Mouse (Mus musculus): ENCODE results near the gene Hist1h2ai. TPM values are rescaled to one million over a fixed set of nuclear protein-coding genes. Genes with fewer than 3 reads are reported as not detected.
A peak's percentile ranks its signal among the peaks of the same experiment; 100 is the strongest.
"Not testable (repeated sequence)": the region's sequence is repeated elsewhere in the genome, so short reads cannot be mapped to it uniquely, and the experiment has no call there.

Hist1h2ai gene
- total RNA-seq, 2 experiments from 2014 or later: 2.2 TPM; not detected in 1

DNA sequence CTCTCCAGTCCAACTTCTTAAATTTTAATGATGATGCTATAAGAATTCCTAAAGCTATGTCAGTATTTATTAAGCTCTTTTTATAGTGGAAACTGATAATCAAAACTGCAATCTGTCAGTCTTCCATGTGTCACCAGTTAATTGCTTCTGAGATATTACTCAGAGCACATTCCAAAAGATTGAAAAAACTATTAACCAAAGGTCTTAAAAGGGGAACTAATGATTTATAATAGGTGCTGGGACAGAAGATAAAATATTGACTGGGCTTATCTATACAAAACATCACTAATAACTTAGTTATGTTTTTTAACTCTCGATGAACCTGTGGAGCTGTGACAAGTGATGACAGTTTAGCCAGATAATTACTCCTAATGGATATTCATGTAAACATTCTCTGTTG lies 28.8 kb downstream of the Hist1h2ai start:
- TF ChIP-seq CTCF (IDR thresholded peaks at IDR 0.05): no peak
- no peak overlapping the region for H3K4me3 ChIP-seq
- DNase-seq: no peak
- no peak overlapping the region for H3K27ac ChIP-seq
- intact Hi-C loops (cut with DNase I): no loop called here

DNA sequence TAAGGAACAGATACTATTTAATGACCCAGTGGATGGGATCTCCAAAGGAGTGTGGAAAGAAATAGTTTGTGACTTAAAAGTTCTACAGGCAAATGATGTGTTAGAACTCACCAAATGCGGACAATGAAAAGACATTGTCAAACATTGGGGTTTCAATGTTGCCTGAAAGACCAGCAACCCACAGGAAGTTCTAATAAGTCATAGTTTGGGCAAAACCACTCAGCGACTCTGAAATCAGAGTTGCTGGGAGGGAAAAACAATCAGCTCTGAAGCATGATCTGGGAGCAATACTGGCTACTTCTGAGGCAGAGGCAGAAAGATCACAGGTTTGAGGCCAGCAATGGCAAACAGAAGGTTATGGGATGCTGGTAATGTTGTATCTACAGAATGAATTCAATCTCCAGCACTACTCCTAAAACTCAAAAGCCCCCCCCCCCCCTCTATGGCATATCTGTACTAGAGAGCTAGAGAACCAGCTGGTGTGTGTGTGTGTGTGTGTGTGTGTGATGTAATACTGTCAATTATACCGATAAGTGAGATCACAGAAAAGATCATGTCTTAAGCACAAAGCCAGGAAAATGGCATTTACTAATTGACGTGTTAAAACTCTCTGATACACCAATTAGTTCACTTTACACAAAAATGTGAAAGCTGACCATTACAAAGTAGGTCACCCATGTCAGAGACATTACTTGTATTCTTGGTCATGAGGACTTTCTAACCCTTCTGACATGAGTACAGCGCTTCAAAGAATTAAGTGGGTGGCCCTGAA lies 33.4 kb downstream of the Hist1h2ai start:
- intact Hi-C loops (cut with DNase I): loop anchor here (2.0 to 5.0 kb wide), 2 partner anchors 15 to 32 kb away; partner anchors contain the start of genes Hist1h2ai, Hist1h2bl, Hist1h3h and Hist1h4j
- H3K27ac ChIP-seq: no peak overlapping the region; the same call in 1 of the 2 replicates
- H3K4me3 ChIP-seq: peak overlapping the region; percentile 69
- TF ChIP-seq CTCF (IDR thresholded peaks at IDR 0.05): no peak
- no peak for DNase-seq

DNA sequence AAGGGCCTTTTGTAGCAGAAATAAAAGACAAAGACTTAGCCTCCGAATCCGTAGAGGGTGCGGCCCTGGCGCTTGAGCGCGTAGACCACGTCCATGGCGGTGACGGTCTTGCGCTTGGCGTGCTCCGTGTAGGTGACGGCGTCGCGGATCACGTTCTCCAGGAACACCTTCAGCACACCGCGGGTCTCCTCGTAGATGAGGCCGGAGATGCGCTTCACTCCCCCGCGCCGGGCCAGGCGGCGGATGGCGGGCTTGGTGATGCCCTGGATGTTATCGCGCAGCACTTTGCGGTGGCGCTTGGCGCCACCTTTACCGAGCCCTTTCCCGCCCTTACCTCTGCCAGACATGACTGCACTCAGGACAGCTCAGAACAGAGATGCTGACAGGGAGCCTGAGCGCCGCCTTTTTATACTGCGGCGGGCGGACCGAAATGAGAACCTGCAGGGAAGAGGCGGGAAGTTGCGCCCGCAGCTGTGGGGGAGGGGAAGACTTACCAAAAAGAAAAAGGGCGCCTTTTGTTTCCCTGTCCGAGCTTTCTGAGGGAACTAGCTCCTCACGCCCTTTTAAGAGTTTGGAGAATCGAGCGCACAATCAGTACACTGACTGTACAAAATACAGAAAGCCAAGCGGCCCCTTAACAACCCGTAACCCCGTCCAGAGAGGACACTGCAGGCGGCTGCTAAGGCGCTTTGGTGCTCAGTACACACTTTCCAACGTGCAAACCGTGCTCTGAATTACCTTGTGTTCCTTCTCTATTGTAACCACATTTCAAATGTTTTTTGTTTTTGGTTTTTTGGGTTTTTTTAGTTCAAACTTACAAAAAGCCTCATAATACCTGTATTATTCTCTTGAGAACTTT lies 34.2 kb downstream of the Hist1h2ai start, which contains the start of gene Hist1h4k:
Gene Hist1h4k, minus strand, starts transcription at position 347 of the 859 bp plus-strand sequence.
- peak within 1 kb of the TSS; percentile 49 for H3K27ac ChIP-seq
- H3K4me3 ChIP-seq: peak within 1 kb of the TSS; percentile 69
- peak; percentile 84 for DNase-seq
- intact Hi-C loops (cut with DNase I): loop anchor here (2.0 to 5.0 kb wide), 2 partner anchors 16 to 33 kb away; partner anchors contain the start of genes Hist1h2ai, Hist1h2bl, Hist1h3h and Hist1h4j

DNA sequence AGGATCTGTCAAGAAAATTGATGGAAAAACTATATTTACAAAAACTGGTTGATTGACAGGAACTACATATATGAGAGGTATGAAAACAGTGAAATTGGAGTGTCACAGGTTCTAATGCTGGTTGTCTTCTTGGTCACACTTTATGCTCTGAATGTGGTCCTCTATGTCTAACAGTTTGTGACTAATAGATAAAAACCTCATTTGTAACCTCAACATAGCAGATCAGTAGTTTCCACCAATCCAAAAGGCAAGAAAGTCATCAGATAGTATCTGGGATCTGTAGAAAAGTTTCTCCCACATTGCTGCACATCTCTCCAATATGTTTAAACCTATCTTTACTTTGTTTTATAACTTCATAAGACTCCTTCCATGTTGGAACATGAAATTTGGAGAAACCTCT lies 35.2 kb downstream of the Hist1h2ai start:
- intact Hi-C loops (cut with DNase I): loop anchor here (2.0 to 5.0 kb wide), 2 partner anchors 17 to 34 kb away; partner anchors contain the start of genes Hist1h2ai, Hist1h2bl, Hist1h3h and Hist1h4j
- Histone ChIP-seq H3K4me3 (no peak overlapping the region), H3K27ac (no peak overlapping the region)
- TF ChIP-seq CTCF (IDR thresholded peaks at IDR 0.05): no peak
- DNase-seq: no peak

GRCm38 (mm10) chr13:21751827-21752226 lies 35.6 kb downstream of the Hist1h2ai start:
- DNase-seq: no peak
- no peak overlapping the region for H3K27ac ChIP-seq
- H3K4me3 ChIP-seq: no peak overlapping the region
- no peak for TF ChIP-seq CTCF (IDR thresholded peaks at IDR 0.05)
- intact Hi-C loops (cut with DNase I): loop anchor here (2.0 to 5.0 kb wide), 2 partner anchors 17 to 35 kb away; partner anchors contain the start of genes Hist1h2ai, Hist1h2bl, Hist1h3h and Hist1h4j

DNA sequence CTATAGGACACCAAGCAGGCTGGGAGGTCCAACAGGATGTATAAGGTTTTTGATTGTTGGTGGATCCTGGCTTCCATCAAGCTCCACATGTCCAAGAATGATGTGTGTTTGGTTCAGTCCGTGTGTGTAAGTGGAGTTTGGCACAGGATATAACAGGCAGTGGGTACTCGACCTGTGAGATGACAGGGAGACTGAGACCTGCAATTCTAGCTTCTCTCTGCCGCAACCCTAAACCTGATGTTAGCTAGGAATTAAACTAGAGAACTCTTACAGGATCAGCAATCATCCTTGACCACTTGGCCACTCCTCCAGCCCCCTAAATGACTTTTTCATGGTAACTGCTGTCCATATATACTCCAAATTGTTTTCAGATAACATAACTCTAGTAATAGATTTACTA lies 36.1 kb downstream of the Hist1h2ai start:
- Histone ChIP-seq H3K27ac (no peak overlapping the region), H3K4me3 (no peak overlapping the region)
- DNase-seq: no peak
- intact Hi-C loops (cut with DNase I): loop anchor here (5.0 kb wide), 1 partner anchor 35 kb away; the partner anchor contains the start of genes Hist1h2ai, Hist1h2bl and Hist1h3h
- no peak for TF ChIP-seq CTCF (IDR thresholded peaks at IDR 0.05)

- intact Hi-C loops (cut with DNase I): loop anchor here (5.0 kb wide), 1 partner anchor 36 kb away; the partner anchor contains the start of genes Hist1h2ai, Hist1h2bl and Hist1h3h
- H3K27ac ChIP-seq: peak overlapping the region; percentile 85
- peak overlapping the region; percentile 77 for H3K4me3 ChIP-seq
- no peak for TF ChIP-seq CTCF (IDR thresholded peaks at IDR 0.05)
- DNase-seq: no peak
These were observed 36.9 kb downstream of the Hist1h2ai start for GRCm38 (mm10) chr13:21753051-21753523.

- TF ChIP-seq CTCF (IDR thresholded peaks at IDR 0.05): peak; percentile 16; the same call in 1 of the 2 replicates
- Histone ChIP-seq H3K4me3 (peak within 1 kb of the TSS; percentile 77), H3K27ac (peak within 1 kb of the TSS; percentile 85)
- intact Hi-C loops (cut with DNase I): loop anchor here (5.0 kb wide), 1 partner anchor 36 kb away; the partner anchor contains the start of genes Hist1h2ai, Hist1h2bl and Hist1h3h
- DNase-seq: peak; percentile 31
These were observed 37.5 kb downstream of the Hist1h2ai start, which contains the start of the genes Hist1h2ak and Hist1h2bn for GRCm38 (mm10) chr13:21753524-21754285. Gene Hist1h2ak, minus strand, starts transcription at chr13:21753827. Gene Hist1h2bn, plus strand, starts transcription at chr13:21754123.

GRCm38 (mm10) chr13:21754294-21755001 lies 38.2 kb downstream of the Hist1h2ai start:
- Histone ChIP-seq H3K4me3 (peak overlapping the region; percentile 77), H3K27ac (peak overlapping the region; percentile 35; the same call in 1 of the 2 replicates)
- not testable (repeated sequence) for DNase-seq
- intact Hi-C loops (cut with DNase I): loop anchor here (5.0 kb wide), 1 partner anchor 37 kb away; the partner anchor contains the start of genes Hist1h2ai, Hist1h2bl and Hist1h3h

- no peak overlapping the region for H3K27ac ChIP-seq
- intact Hi-C loops (cut with DNase I): no loop called here
- no peak for DNase-seq
- H3K4me3 ChIP-seq: no peak overlapping the region
- TF ChIP-seq CTCF (IDR thresholded peaks at IDR 0.05): no peak
These were observed 39.5 kb downstream of the Hist1h2ai start for GRCm38 (mm10) chr13:21755707-21756106.

Small RNA genes lying within 50 kb of the gene (microRNA-seq; reads per million reads assigned to microRNA genes)
- gene Gm44357: not detected
- not detected for gene Gm44367
- gene Gm44454: not detected

Other genes with a start within 250 kb of the Hist1h2ai start
- under 1 TPM; 0.14 to 0.15 TPM for gene Nkapl, start 247.9 kb upstream of the Hist1h2ai start, total RNA-seq (2021)
- gene Zkscan4, start 237.5 kb upstream of the Hist1h2ai start, total RNA-seq (2021): under 1 TPM; 0.38 to 0.50 TPM
- not detected for gene Gm10065, start 237.0 kb upstream of the Hist1h2ai start, total RNA-seq (2021)
- 10 to 100 TPM; 21.8 to 23.3 TPM for gene AK157302, start 221.2 kb upstream of the Hist1h2ai start, total RNA-seq (2021)
- gene Gm11273, start 215.0 kb upstream of the Hist1h2ai start, total RNA-seq (2021): 100 to 1,000 TPM; 119 to 160 TPM
- 1 to 10 TPM; 4.7 to 6.1 TPM for gene Zkscan8, start 185.3 kb upstream of the Hist1h2ai start, total RNA-seq (2021)
- gene Olfr1366, start 173.6 kb upstream of the Hist1h2ai start, total RNA-seq (2021): not detected
- gene Olfr1535, start 156.5 kb upstream of the Hist1h2ai start, total RNA-seq (2021): not detected
- not detected for gene Olfr1364, start 134.7 kb upstream of the Hist1h2ai start, total RNA-seq (2021)
- not detected for gene Olfr1362, start 102.4 kb upstream of the Hist1h2ai start, total RNA-seq (2021)
- not detected for gene Olfr11, start 73.9 kb upstream of the Hist1h2ai start, total RNA-seq (2021)
- gene Olfr1361, start 53.0 kb upstream of the Hist1h2ai start, total RNA-seq (2021): not detected
- not detected for gene Olfr1360, start 39.0 kb upstream of the Hist1h2ai start, total RNA-seq (2021)
- not detected for gene Olfr1359, start 18.3 kb upstream of the Hist1h2ai start, total RNA-seq (2021)
- gene Hist1h2bl, start 279 bp upstream of the Hist1h2ai start, total RNA-seq (2021): 1 to 10 TPM; 3.9 to 6.5 TPM
- 1 to 10 TPM; 1.2 to 2.1 TPM for gene Hist1h3h, start 1.2 kb downstream of the Hist1h2ai start, total RNA-seq (2021)
- gene Hist1h2bm, start 5.6 kb downstream of the Hist1h2ai start, total RNA-seq (2021): 1 to 10 TPM in 1 of 2 experiments, not detected in 1; 1.2 TPM
- 1 to 10 TPM in 1 of 2 experiments, under 1 TPM in 1; 0.42 to 1.1 TPM for gene Hist1h4j, start 18.6 kb downstream of the Hist1h2ai start, total RNA-seq (2021)
- 10 to 100 TPM; 12.0 to 12.2 TPM for gene Hist1h4k, start 34.1 kb downstream of the Hist1h2ai start, total RNA-seq (2021)
- gene Hist1h2ak, start 37.4 kb downstream of the Hist1h2ai start, total RNA-seq (2021): under 1 TPM in 1 of 2 experiments, not detected in 1; 0.98 TPM
- gene Hist1h2bn, start 37.7 kb downstream of the Hist1h2ai start, total RNA-seq (2021): 1 to 10 TPM in 1 of 2 experiments, not detected in 1; 1.4 TPM
- gene Hist1h1b, start 64.2 kb downstream of the Hist1h2ai start, total RNA-seq (2021): under 1 TPM; 0.45 to 0.69 TPM
- gene Hist1h3i, start 66.9 kb downstream of the Hist1h2ai start, total RNA-seq (2021): 10 to 100 TPM; 10.1 to 10.3 TPM
- not detected for gene Hist1h2an, start 70.8 kb downstream of the Hist1h2ai start, total RNA-seq (2021)
- gene Hist1h2bp, start 71.0 kb downstream of the Hist1h2ai start, total RNA-seq (2021): 1 to 10 TPM in 1 of 2 experiments, not detected in 1; 1.1 TPM
- 10 to 100 TPM; 16.2 to 21.6 TPM for gene Hist1h2bq, start 93.8 kb downstream of the Hist1h2ai start, total RNA-seq (2021)
- 1 to 10 TPM; 1.2 to 2.3 TPM for gene Hist1h2ao, start 94.0 kb downstream of the Hist1h2ai start, total RNA-seq (2021)
- gene Hist1h4m, start 95.3 kb downstream of the Hist1h2ai start, total RNA-seq (2021): 10 to 100 TPM; 50.3 to 50.9 TPM
- gene Hist1h4n, start 115.8 kb downstream of the Hist1h2ai start, total RNA-seq (2021): 1 to 10 TPM; 4.4 to 5.7 TPM
- gene Hist1h2ap, start 117.1 kb downstream of the Hist1h2ai start, total RNA-seq (2021): 1 to 10 TPM in 1 of 2 experiments, not detected in 1; 1.9 TPM
- 10 to 100 TPM; 16.0 to 21.3 TPM for gene Hist1h2br, start 117.3 kb downstream of the Hist1h2ai start, total RNA-seq (2021)
- under 1 TPM; 0.17 to 0.36 TPM for gene Zfp184, start 228.7 kb downstream of the Hist1h2ai start, total RNA-seq (2021)

Data from gastrocnemius, adult 2 months (tissue).